Mouse (Mus musculus): ENCODE measurements around the gene Plxna4. TPM values are rescaled to one million over a fixed set of nuclear protein-coding genes. Genes with fewer than 3 reads are reported as not detected.

The Plxna4 gene
- polyA plus RNA-seq, 1 experiment, result not detected

DNA sequence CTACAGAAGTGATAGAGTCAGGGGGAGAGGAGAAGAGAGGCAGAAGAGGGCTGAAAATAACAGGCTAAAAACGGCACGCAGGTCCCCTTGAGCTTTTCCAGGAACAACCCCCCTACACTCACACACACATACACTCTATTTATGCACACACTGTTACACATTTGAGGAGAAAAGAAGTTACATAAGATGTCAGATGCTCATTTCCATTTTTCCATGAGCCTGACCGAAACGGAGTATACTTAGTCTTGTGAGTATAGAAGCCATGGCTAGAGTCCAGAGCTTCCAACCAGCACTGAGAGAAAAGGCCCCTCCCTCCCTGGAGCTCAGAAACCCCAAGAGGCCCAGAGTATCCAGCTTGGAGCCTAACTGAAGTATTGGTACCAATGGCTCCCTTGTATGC is 112.0 kb downstream of the Plxna4 start:
- no peak overlapping the region for H3K4me3 ChIP-seq (ENCODE audit: insufficient read depth, low read depth, low read length)
- H3K4me1 ChIP-seq (ENCODE audit: control insufficient read depth, insufficient read depth, low read length), result peaks cover 11% of the 10 kb centered on the region
- no peak overlapping the region for H3K27ac ChIP-seq (ENCODE audit: insufficient read depth, low read depth, low read length)
- TF ChIP-seq CTCF (IDR thresholded peaks at IDR 0.05; ENCODE audit: insufficient read depth, low read depth, low read length) (no peak), POLR2A (IDR thresholded peaks at IDR 0.05; ENCODE audit: insufficient read depth, low read depth, low read length) (no peak)
- WGBS, result 66% methylated on average over 4 of the region's 4 CpGs

DNA sequence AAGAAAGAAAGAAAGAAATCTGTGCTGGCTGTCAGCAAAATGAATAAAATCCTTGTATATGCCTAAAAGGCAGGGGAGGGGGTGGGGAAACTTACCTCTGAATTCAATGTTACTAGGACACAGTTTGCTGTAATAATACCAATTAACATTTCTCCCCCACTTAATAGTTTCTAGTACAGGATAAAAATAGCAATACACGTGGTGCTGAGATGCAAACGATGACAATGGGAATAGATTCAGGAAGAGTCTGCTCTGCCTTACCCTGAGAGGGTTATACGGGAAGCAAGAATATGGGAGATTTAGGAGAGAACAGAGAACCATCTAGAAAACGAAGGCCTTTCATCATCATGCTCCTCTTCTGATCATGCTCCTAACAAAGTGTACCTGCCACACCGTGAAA is 115.9 kb downstream of the Plxna4 start:
- TF ChIP-seq CTCF (IDR thresholded peaks at IDR 0.05; ENCODE audit: insufficient read depth, low read depth, low read length) (no peak), POLR2A (IDR thresholded peaks at IDR 0.05; ENCODE audit: insufficient read depth, low read depth, low read length) (no peak)
- Histone ChIP-seq H3K4me3 (ENCODE audit: insufficient read depth, low read depth, low read length) (no peak overlapping the region), H3K27ac (ENCODE audit: insufficient read depth, low read depth, low read length) (no peak overlapping the region), H3K4me1 (ENCODE audit: control insufficient read depth, insufficient read depth, low read length) (peaks cover 8% of the 10 kb centered on the region; the same call in 1 of the 2 replicates)
- 54% methylated on average over 5 of the region's 5 CpGs for WGBS

DNA sequence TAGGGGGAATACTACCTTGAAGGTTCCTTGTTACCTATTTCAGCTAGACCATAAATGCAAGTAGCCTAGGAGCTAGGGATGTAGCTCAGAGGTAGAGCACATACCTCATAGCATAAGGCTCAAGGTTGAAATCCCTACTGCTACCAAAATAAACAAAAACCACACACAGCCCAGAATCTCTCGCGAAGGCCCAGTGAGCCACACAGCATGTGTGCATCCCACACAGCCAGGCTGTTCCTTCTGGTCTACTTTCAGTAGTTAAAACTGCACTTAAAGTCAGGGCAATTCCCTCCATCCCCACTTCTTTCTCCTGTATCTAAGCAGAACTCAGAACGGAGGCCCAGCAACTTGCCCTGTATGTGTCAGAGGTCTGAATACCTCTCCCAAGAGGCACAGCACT is 116.4 kb downstream of the Plxna4 start:
- no peak for TF ChIP-seq CTCF (IDR thresholded peaks at IDR 0.05; ENCODE audit: insufficient read depth, low read depth, low read length)
- TF ChIP-seq POLR2A (IDR thresholded peaks at IDR 0.05; ENCODE audit: insufficient read depth, low read depth, low read length), result no peak
- Histone ChIP-seq H3K4me3 (ENCODE audit: insufficient read depth, low read depth, low read length) (no peak overlapping the region), H3K27ac (ENCODE audit: insufficient read depth, low read depth, low read length) (no peak overlapping the region), H3K4me1 (ENCODE audit: control insufficient read depth, insufficient read depth, low read length) (peaks cover 8% of the 10 kb centered on the region; the same call in 1 of the 2 replicates)
- WGBS, result 49% methylated on average over 3 of the region's 3 CpGs

DNA sequence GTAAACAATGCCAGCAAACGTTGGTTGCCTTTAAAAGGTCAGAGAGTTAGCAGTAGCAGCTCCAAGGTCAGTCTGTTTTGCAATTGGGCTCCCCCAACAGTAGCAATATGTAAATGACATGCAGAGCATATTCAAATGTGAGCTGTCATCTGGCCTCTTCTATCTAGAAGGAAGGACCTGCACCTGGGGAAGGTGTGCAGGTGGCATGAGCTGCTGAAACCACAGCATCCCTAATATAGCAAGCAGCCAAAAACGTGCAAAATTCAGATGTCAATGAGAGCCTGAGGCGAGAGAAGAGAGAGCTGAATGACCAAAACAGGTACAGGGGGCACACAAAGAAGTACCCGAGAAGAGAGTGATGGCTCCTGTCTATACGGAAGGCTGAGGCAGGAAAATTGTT is 118.8 kb downstream of the Plxna4 start:
- TF ChIP-seq CTCF (IDR thresholded peaks at IDR 0.05; ENCODE audit: insufficient read depth, low read depth, low read length) (no peak), POLR2A (IDR thresholded peaks at IDR 0.05; ENCODE audit: insufficient read depth, low read depth, low read length) (no peak)
- Histone ChIP-seq H3K27ac (ENCODE audit: insufficient read depth, low read depth, low read length) (no peak overlapping the region), H3K4me1 (ENCODE audit: control insufficient read depth, insufficient read depth, low read length) (peaks cover 15% of the 10 kb centered on the region), H3K4me3 (ENCODE audit: insufficient read depth, low read depth, low read length) (no peak overlapping the region)
- 82% methylated on average over 5 of the region's 5 CpGs for WGBS

DNA sequence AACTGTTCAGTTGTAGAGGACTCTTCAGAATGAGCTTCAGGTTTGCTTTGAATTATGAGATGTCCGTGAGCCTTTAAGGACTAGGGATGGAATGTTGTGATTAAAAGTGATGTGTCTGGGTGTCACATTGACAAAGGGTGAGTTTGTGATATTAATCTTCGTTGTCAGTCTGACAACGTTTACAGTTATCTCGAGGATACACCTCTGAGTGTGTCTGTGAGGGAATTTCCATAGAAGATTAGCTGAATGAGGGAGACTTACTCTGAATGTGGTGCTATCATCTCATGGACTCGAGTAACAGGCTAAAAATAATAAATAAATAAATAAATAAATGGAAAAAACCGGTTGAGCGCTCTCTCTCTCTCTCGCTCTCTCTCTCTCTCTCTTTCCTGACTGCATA is 122.9 kb downstream of the Plxna4 start:
- 85% methylated on average over 8 of the region's 8 CpGs for WGBS

DNA sequence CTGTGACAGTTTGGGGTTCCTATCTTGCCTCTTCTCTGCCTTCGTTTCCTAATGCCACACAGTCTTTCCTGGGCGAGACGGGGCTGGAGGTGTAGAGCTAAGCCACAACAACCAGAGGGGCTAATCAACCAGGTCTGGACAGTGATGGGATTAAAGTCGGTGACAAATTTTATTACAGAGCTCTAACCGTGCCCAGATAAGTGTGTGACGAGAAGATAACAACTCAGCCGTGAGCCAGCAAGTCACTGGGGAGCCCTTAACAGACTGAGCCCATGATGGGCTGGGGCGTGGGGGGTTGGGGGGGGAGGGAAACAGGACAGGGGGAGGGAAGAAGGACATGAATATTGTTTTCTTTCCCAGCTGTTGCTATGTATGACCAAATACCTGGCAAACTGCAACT is 123.4 kb downstream of the Plxna4 start:
- Histone ChIP-seq H3K4me1 (ENCODE audit: control insufficient read depth, insufficient read depth, low read length) (peaks cover 13% of the 10 kb centered on the region), H3K27ac (ENCODE audit: insufficient read depth, low read depth, low read length) (no peak overlapping the region)
- TF ChIP-seq POLR2A (IDR thresholded peaks at IDR 0.05; ENCODE audit: insufficient read depth, low read depth, low read length), result no peak
- TF ChIP-seq CTCF (IDR thresholded peaks at IDR 0.05; ENCODE audit: insufficient read depth, low read depth, low read length), result no peak

More for the DNA sequence above, 122.9 kb downstream of the Plxna4 start:
- TF ChIP-seq POLR2A (IDR thresholded peaks at IDR 0.05; ENCODE audit: insufficient read depth, low read depth, low read length) (no peak), CTCF (IDR thresholded peaks at IDR 0.05; ENCODE audit: insufficient read depth, low read depth, low read length) (no peak)
- Histone ChIP-seq H3K4me3 (ENCODE audit: insufficient read depth, low read depth, low read length) (no peak overlapping the region), H3K27ac (ENCODE audit: insufficient read depth, low read depth, low read length) (no peak overlapping the region), H3K4me1 (ENCODE audit: control insufficient read depth, insufficient read depth, low read length) (peaks cover 13% of the 10 kb centered on the region)

DNA sequence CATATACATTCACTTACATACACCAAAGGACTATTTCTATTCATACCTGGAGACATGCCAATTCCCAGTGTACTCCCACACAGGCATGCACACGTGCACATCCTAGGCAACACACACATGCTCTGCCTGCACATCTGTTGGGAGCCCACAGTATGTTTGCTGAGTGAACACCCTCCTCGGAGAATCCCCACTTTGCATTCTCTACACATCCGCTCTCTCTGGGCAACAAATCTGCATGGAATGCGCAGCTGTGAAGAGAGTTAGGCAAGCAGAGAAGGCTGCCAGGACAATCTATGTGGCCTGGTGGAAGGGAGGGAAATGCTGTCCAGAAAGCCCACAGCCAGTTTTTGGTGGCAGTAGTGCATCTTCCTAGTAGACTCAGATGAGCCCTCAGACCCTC is 123.9 kb downstream of the Plxna4 start:
- peaks cover 13% of the 10 kb centered on the region for H3K4me1 ChIP-seq (ENCODE audit: control insufficient read depth, insufficient read depth, low read length)
- 36% methylated on average over 4 of the region's 4 CpGs for WGBS
- no peak overlapping the region for H3K27ac ChIP-seq (ENCODE audit: insufficient read depth, low read depth, low read length)
- TF ChIP-seq CTCF (IDR thresholded peaks at IDR 0.05; ENCODE audit: insufficient read depth, low read depth, low read length) (no peak), POLR2A (IDR thresholded peaks at IDR 0.05; ENCODE audit: insufficient read depth, low read depth, low read length) (no peak)
- no peak overlapping the region for H3K4me3 ChIP-seq (ENCODE audit: insufficient read depth, low read depth, low read length)

More for the DNA sequence above, 123.4 kb downstream of the Plxna4 start:
- WGBS, result 61% methylated on average over 8 of the region's 8 CpGs
- H3K4me3 ChIP-seq (ENCODE audit: insufficient read depth, low read depth, low read length), result no peak overlapping the region

DNA sequence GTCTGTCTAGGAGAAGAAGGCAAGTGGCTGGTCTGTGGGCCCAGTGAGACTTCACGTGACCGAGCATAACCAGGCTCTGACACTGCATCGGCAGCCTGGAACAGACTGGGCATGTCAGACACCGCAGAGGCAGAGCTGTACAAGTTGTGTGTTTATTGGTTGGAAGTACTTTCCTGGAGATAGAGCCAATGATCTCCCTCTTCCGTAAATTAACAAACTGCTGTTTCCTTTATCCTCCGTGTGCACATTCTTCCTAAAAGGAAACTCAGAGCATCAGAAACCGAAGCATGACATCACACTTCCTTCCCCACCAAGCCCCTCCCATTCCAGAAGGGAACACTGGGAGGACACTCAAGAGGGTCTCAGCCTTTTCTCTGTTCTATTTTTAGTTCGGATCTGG is 127.6 kb downstream of the Plxna4 start:
- Histone ChIP-seq H3K4me3 (ENCODE audit: insufficient read depth, low read depth, low read length) (no peak overlapping the region), H3K27ac (ENCODE audit: insufficient read depth, low read depth, low read length) (no peak overlapping the region), H3K4me1 (ENCODE audit: control insufficient read depth, insufficient read depth, low read length) (peaks cover 7% of the 10 kb centered on the region)
- TF ChIP-seq POLR2A (IDR thresholded peaks at IDR 0.05; ENCODE audit: insufficient read depth, low read depth, low read length) (no peak), CTCF (IDR thresholded peaks at IDR 0.05; ENCODE audit: insufficient read depth, low read depth, low read length) (no peak)
- 80% methylated on average over 8 of the region's 8 CpGs for WGBS

DNA sequence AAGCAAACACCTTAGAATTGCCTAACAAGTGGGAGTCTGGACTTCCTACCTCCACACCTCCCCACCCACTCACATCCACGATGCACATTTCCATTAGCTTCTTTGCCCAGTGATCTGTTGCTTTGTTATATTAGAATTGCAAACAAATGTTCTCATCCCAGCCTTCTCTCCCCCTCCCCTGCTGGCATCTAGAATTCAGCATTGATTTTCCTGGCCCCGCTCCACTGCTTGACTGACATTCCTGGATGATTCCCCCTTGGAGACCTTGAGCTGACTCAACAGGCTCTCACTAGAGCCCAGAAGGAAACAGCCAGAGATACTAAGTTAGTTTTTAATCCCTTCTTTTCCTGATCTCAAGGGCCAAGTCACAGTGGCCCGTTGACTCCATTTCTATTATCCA is 131.4 kb downstream of the Plxna4 start:
- WGBS, result 75% methylated on average over 3 of the region's 3 CpGs
- Histone ChIP-seq H3K4me1 (ENCODE audit: control insufficient read depth, insufficient read depth, low read length) (no peaks in the 10 kb centered on the region), H3K4me3 (ENCODE audit: insufficient read depth, low read depth, low read length) (no peak overlapping the region), H3K27ac (ENCODE audit: insufficient read depth, low read depth, low read length) (no peak overlapping the region)
- TF ChIP-seq POLR2A (IDR thresholded peaks at IDR 0.05; ENCODE audit: insufficient read depth, low read depth, low read length) (no peak), CTCF (IDR thresholded peaks at IDR 0.05; ENCODE audit: insufficient read depth, low read depth, low read length) (no peak)

DNA sequence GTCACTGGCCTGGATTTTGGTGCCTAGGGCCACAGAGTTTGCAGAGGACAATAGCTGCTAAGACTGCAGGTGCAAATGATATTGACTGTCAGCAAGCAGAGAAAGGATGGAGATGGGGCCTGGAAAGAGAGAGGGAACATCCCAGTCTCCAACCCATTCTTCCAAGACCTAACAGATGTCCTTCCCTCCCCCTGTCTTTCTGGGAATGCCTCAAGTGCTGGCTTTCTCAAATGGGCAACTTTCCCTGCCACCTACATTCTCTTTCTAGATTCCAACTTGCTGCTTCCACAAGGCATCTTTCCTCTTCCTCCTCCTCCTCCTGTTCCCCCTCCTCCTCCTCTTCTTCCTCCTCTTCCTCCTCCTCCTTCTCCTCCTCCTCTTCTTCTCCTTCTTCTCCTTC is 136.1 kb downstream of the Plxna4 start:
- no peak overlapping the region for H3K27ac ChIP-seq (ENCODE audit: insufficient read depth, low read depth, low read length)
- H3K4me3 ChIP-seq (ENCODE audit: insufficient read depth, low read depth, low read length), result no peak overlapping the region
- H3K4me1 ChIP-seq (ENCODE audit: control insufficient read depth, insufficient read depth, low read length), result no peaks in the 10 kb centered on the region
- no peak for TF ChIP-seq CTCF (IDR thresholded peaks at IDR 0.05; ENCODE audit: insufficient read depth, low read depth, low read length)
- TF ChIP-seq POLR2A (IDR thresholded peaks at IDR 0.05; ENCODE audit: insufficient read depth, low read depth, low read length), result no peak

Measured in olfactory bulb, adult 2 months (tissue).